Mouse (Mus musculus) G1E (cell line): Measurements from ENCODE around the gene Ccser2. TPM values are rescaled to one million over a fixed set of nuclear protein-coding genes. Genes with fewer than 3 reads are reported as not detected.

ENCODE experiments used
- ATAC-seq: 2 replicates; pipeline ENCODE4 v1.8.0; 2016; ENCODE audit warnings: mild to moderate bottlenecking; ENCODE audit not compliant: insufficient number of reproducible peaks, poor library complexity, low FRiP score, severe bottlenecking; ENCODE audit errors: extremely low read depth
- DNase-seq: peaks from one replicate; pipeline ENCODE4 v3.0.0; 2012; ENCODE audit warnings: low spot score
- H3K27me3 ChIP-seq: 2 replicates; pipeline ENCODE4 v1.6.1; 2012; ENCODE audit warnings: mild to moderate bottlenecking, low read length, inconsistent platforms; ENCODE audit not compliant: insufficient read depth
- H3K36me3 ChIP-seq: replicated peaks from 2 replicates; pipeline ENCODE3; 2012; ENCODE audit warnings: mild to moderate bottlenecking, inconsistent platforms
- H3K4me1 ChIP-seq: 2 replicates; pipeline ENCODE4 v1.6.1; 2012; ENCODE audit warnings: low read depth, low read length, inconsistent platforms, mixed read lengths; ENCODE audit not compliant: insufficient read depth
- H3K4me3 ChIP-seq: 2 replicates; pipeline ENCODE4 v1.5.1; 2012; ENCODE audit warnings: low read depth, mild to moderate bottlenecking, inconsistent platforms, low read length, moderate library complexity, mixed read lengths
- H3K9me3 ChIP-seq: replicated peaks from 2 replicates; pipeline ENCODE4 v1.6.1; 2012; ENCODE audit warnings: inconsistent platforms
- CTCF ChIP-seq: IDR thresholded peaks from 2 replicates; pipeline ENCODE4 v1.5.1; 2012; ENCODE audit warnings: low read depth, low read length, inconsistent platforms, mixed read lengths
- GATA1 ChIP-seq: IDR thresholded peaks from 2 replicates; pipeline ENCODE4 v1.6.1; 2012; ENCODE audit warnings: borderline replicate concordance, low read length, inconsistent platforms, mixed read lengths
- GATA2 ChIP-seq: IDR thresholded peaks from 2 replicates; pipeline ENCODE4 v1.6.1; 2012; ENCODE audit warnings: low read depth, low read length, inconsistent platforms, borderline replicate concordance
- POLR2AphosphoS5 ChIP-seq: IDR thresholded peaks from 2 replicates; pipeline ENCODE4 v1.6.1; 2012; ENCODE audit warnings: low read depth, low read length, inconsistent platforms; ENCODE audit not compliant: insufficient replicate concordance
- TAL1 ChIP-seq: conservative IDR thresholded peaks from 2 replicates; pipeline ENCODE4 v1.6.1; 2012; ENCODE audit warnings: low read depth, low read length, inconsistent platforms, mixed read lengths
- polyA plus RNA-seq: library from polyadenylated mRNA; stranded (reverse); fragments of >175 nt; gene quantifications from 2 replicates; pipeline ENCODE4 v1.2.3, GENCODE M21; 2012
- total RNA-seq, 2 experiments: library from RNA; stranded (forward) in 1 of 2; stranded (reverse) in 1 of 2; fragments of 200-1000 nt in 1 of 2; fragments of >200 nt in 1 of 2; fragmentation: Nextera tagmentation in 1 of 2; gene quantifications; 2 replicates each; pipeline ENCODE4 v1.2.3; 2014 to 2017

Gene Ccser2
- total and polyA plus RNA-seq, 3 experiments = 0.53 to 16.9 (median 7.5) TPM

GRCm38 (mm10) chr14:36915203-36915602 is 53.4 kb downstream of the Ccser2 start:
- no peak for TF ChIP-seq GATA2
- TF ChIP-seq CTCF = no peak

DNA sequence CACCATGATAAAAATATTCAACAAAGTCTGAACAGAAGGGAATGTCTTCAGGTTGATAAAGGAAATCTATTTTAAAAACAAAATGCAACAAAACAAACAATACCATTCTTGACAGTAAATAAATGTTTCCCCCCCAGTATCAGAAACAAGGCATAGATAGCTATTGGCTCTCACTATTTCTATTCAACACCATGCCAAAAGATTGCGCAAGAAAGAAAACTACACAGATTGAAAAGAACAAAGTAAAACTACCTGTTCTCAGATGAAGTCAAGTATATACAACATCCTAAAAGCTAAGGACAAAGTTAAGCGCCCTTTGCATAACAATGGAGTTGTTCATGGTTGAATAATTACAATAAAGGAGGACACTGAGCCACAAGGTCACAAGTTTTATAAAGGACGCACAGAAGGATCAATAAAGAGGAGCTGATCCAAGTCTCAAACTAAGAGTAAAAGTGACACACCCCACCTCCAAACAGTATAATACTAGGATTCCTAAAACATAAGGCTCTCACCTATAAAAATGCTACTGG is 54.0 kb downstream of the Ccser2 start:
- H3K4me3 ChIP-seq = no peak overlapping the region
- no peak for TF ChIP-seq CTCF
- TF ChIP-seq TAL1 = no peak
- TF ChIP-seq POLR2AphosphoS5 = no peak
- no peak for TF ChIP-seq GATA2
- TF ChIP-seq GATA1 = no peak
- DNase-seq = no peak
- ATAC-seq = no peak
- H3K9me3 ChIP-seq = no peaks in the 10 kb centered on the region
- H3K4me1 ChIP-seq = no peaks in the 10 kb centered on the region
- H3K27me3 ChIP-seq = no peaks in the 10 kb centered on the region
- peaks cover 4% of the 10 kb centered on the region for H3K36me3 ChIP-seq

More at GRCm38 (mm10) chr14:36915203-36915602, 53.4 kb downstream of the Ccser2 start:
- Histone ChIP-seq H3K36me3 (peaks cover 4% of the 10 kb centered on the region), H3K4me3 (no peak overlapping the region), H3K27me3 (no peaks in the 10 kb centered on the region), H3K9me3 (no peaks in the 10 kb centered on the region), H3K4me1 (no peaks in the 10 kb centered on the region)
- DNase-seq = no peak
- no peak for ATAC-seq

DNA sequence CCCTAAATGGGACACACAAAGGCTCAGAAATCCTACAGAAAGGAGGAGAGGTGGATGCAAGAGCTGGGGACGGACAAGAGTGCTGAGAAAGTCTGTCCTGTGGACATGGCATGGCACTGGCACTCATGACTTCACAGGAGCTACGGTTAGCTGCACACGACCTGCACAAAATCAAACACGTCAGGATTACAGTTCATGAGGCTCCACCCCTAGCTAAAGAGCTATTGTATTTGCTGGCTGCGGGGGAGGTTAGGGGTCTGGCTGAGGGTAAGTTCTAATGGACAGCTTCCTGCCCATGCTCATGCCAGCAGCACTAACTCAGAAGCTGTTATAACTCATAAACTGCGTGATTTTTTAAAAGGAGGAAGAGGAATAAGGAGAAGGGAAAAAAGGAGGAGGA is 56.8 kb downstream of the Ccser2 start:
- Histone ChIP-seq H3K9me3 (no peaks in the 10 kb centered on the region), H3K4me3 (no peak overlapping the region), H3K4me1 (no peaks in the 10 kb centered on the region), H3K27me3 (no peaks in the 10 kb centered on the region), H3K36me3 (no peaks in the 10 kb centered on the region)
- no peak for ATAC-seq
- no peak for DNase-seq
- no peak for TF ChIP-seq CTCF
- TF ChIP-seq TAL1 = no peak
- no peak for TF ChIP-seq GATA1
- no peak for TF ChIP-seq GATA2
- TF ChIP-seq POLR2AphosphoS5 = no peak

GRCm38 (mm10) chr14:36905809-36906522 is 62.6 kb downstream of the Ccser2 start:
- no peak for DNase-seq
- H3K9me3 ChIP-seq = no peaks in the 10 kb centered on the region
- no peak for ATAC-seq
- H3K4me3 ChIP-seq = no peak overlapping the region
- H3K4me1 ChIP-seq = no peaks in the 10 kb centered on the region
- H3K27me3 ChIP-seq = no peaks in the 10 kb centered on the region
- no peaks in the 10 kb centered on the region for H3K36me3 ChIP-seq
- no peak for TF ChIP-seq GATA2
- no peak for TF ChIP-seq TAL1
- no peak for TF ChIP-seq POLR2AphosphoS5
- TF ChIP-seq GATA1 = no peak
- no peak for TF ChIP-seq CTCF

- no peaks in the 10 kb centered on the region for H3K9me3 ChIP-seq
- H3K4me1 ChIP-seq = no peaks in the 10 kb centered on the region
- TF ChIP-seq GATA1 (no peak), POLR2AphosphoS5 (no peak), TAL1 (no peak), CTCF (no peak), GATA2 (no peak)
- ATAC-seq = no peak
- no peaks in the 10 kb centered on the region for H3K27me3 ChIP-seq
- H3K36me3 ChIP-seq = no peaks in the 10 kb centered on the region
- H3K4me3 ChIP-seq = no peak overlapping the region
- no peak for DNase-seq
Observed at GRCm38 (mm10) chr14:36904206-36904605, 64.4 kb downstream of the Ccser2 start.

- TF ChIP-seq GATA2 (no peak), GATA1 (no peak), TAL1 (no peak), POLR2AphosphoS5 (no peak), CTCF (no peak)
- H3K4me1 ChIP-seq = no peaks in the 10 kb centered on the region
- no peaks in the 10 kb centered on the region for H3K27me3 ChIP-seq
- ATAC-seq = no peak
- H3K9me3 ChIP-seq = no peaks in the 10 kb centered on the region
- no peaks in the 10 kb centered on the region for H3K36me3 ChIP-seq
- H3K4me3 ChIP-seq = no peak overlapping the region
- DNase-seq = no peak
Observed at GRCm38 (mm10) chr14:36900883-36901282, 67.7 kb downstream of the Ccser2 start.

- ATAC-seq = no peak
Observed at GRCm38 (mm10) chr14:36894701-36895100, 73.9 kb downstream of the Ccser2 start.

More at GRCm38 (mm10) chr14:36894701-36895100, 73.9 kb downstream of the Ccser2 start:
- H3K36me3 ChIP-seq = peaks cover 3% of the 10 kb centered on the region
- no peak for TF ChIP-seq POLR2AphosphoS5
- TF ChIP-seq GATA2 = no peak
- no peak for TF ChIP-seq CTCF
- no peak for TF ChIP-seq GATA1
- no peak for TF ChIP-seq TAL1
- H3K9me3 ChIP-seq = no peaks in the 10 kb centered on the region
- H3K27me3 ChIP-seq = no peaks in the 10 kb centered on the region
- no peak overlapping the region for H3K4me3 ChIP-seq
- no peak for DNase-seq
- no peaks in the 10 kb centered on the region for H3K4me1 ChIP-seq
